Mouse (Mus musculus) forelimb bud, embryonic 11.5 days (tissue): ENCODE results near the gene Tbcd.
"Not testable (repeated sequence)": the region's sequence is repeated elsewhere in the genome, so short reads cannot be mapped to it uniquely, and the experiment has no call there.

Experiments used
- DNase-seq: peaks from one replicate; pipeline ENCODE4 v3.0.0-alpha.2; 2012; ENCODE audit warnings: low read depth, low spot score

Tbcd gene

GRCm38 (mm10) chr11:121652547-121653305, 201.0 kb downstream of the Tbcd start:
- DNase-seq: peak; percentile 55

DNA sequence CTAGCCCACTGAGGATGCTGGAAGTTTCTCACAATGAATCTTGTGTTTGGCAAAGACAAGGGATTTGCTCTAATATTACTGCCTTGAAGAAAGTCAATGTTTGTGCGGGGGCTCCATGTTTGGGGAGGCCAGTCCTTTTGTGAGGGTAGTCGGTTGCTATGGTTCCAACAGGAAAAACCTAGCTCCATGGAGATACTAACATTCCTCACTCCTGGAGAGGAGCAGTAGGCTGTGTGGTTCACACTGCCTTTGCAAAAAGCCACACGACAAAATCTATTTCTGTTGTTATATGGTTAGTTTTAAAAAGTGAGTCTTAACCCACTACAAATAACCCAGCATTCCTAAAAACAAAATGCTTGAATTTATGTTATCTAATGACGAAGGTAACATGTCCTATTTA, 201.9 kb downstream of the Tbcd start:
- no peak for DNase-seq

DNA sequence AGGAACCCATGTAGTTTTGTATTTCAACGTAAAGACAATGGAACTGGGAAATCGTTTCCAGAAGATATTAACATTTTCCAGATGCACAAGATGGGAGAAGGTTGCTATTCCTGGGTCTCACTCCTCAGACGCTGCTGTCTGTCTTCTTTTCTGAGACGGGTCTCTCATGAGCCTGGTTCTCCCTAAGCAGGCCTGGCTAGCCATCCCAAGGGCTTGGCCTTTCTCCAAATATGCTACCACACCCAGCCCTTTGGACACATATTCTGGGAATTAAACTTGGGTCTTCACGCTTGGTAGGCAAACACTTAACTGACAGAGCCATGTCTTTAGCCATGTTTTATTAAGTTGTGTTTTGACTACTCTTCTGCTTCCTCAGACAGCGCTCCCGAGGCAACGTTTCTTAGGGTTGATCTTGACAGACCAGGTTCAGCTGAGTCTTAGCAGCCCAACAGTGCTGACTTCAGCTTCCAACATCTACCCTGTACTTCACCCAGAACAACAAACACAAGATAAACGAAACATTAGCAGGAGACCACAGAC, 202.7 kb downstream of the Tbcd start:
- no peak for DNase-seq

DNA sequence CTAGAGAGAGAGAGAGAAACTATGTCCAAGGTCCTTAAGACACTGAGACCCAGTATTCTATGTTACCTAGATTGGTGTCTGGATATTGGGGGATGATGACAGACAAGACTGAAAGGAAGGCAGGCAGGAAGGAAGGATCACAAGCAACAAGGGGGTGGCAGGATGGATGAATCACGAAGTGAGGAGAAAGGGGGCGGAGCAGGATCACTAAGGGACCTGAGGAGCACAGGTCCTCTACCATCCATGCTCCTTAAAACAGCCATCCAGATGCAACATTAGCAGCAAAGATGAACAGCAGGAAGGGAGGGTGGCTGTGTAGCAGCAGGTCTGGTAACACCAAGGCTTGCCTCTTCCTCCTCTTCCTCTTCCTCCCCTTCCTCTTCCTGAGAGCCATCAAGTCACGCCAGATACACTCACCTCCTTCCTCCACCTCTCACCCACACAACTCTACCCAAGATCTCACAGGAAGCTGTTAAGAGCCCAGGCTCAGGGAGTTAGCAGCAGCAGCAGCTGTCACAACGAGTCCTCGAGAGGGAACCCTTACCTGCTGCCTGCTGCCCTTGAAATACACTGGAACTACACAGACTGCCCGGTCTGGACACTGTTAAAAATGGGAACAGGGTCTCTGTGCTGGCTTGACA, 203.5 kb downstream of the Tbcd start:
- no peak for DNase-seq

DNA sequence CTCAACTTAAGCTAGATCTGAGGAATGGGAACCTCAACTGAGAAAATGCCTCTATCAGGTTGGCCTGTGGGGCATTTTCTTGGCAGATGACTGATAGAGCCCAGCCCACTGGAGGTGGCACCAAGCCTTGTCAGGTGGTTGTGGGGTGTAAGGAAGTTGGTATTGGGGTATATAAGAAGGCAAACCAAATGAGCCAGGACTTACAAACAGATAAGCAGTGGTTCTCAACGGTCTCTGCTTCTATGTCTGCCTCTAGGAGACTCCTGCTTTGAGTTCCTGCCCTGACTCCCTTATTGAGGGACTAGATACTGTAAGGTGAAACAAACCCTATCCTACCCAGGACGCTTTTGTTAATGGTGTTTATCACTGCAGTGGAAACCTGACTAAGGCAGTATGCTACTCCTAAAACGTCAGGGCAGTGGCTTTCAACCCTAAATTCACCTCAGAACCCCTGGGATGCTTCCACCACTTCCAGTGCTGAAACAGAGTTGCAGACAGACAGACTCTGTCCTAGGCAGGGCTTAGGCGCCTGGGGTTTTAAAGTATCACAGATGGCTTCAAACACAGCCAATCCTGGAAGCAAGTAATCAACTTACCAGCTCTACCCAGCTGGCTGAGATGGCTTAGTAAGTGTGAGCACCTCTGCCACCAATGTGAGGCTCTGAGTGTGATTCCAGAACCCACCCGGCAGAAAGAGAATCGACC, 204.2 kb downstream of the Tbcd start:
- no peak for DNase-seq

- no peak for DNase-seq
These were observed 206.4 kb downstream of the Tbcd start for GRCm38 (mm10) chr11:121658151-121658550.

DNA sequence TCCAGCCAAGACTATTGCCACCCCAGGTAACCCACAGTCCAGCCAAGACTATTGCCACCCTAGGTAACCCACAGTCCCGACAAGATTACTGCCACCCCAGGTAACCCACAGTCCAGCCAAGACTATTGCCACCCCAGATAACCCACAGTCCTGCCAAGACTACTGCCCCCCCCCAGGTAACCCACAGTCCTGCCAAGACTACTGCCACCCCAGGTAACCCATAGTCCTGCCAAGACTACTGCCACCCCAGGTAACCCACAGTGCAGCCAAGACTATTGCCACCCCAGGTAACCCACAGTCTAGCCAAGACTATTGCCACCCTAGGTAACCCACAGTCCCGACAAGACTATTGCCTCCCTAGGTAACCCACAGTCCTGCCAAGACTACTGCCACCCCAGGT, 208.9 kb downstream of the Tbcd start:
- DNase-seq: not testable (repeated sequence)

DNA sequence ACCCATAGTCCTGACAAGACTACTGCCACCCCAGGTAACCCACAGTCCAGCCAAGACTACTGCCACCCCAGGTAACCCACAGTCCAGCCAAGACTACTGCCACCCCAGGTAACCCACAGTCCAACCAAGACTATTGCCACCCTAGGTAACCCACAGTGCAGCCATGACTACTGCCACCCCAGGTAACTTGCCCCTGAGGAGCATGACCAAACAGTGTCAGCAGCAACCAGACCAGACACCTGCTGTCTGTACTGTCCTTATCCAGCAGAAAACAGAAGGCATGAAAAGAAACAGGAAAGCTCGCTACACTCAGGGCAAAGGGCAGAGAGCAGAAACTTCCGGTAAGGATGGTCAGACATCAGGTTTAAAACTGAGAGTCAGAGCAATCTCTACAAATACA, 209.4 kb downstream of the Tbcd start:
- DNase-seq: no peak
